Mouse (Mus musculus): Measurements from ENCODE around the gene H13. TPM values are rescaled to one million over a fixed set of nuclear protein-coding genes. Genes with fewer than 3 reads are reported as not detected.

The H13 gene
- polyA plus RNA-seq (2016; fragmentation: Nextera tagmentation; extraction: Ambion mirVana) = 104 and 118 TPM in 2 replicates

- Histone ChIP-seq H3K27me3 (ENCODE audit: low read depth, poor library complexity, severe bottlenecking) (no peaks in the 10 kb centered on the region), H3K4me1 (peaks cover 31% of the 10 kb centered on the region), H3K36me3 (peaks cover 33% of the 10 kb centered on the region), H3K9me3 (replicated peaks) (no peaks in the 10 kb centered on the region), H3K4me3 (peak within 1 kb of the TSS; percentile 98), H3K27ac (peak within 1 kb of the TSS; percentile 98)
- whole genome bisulfite sequencing = under 1% methylated on average over 35 of the region's 35 CpGs
- DNase-seq (ENCODE audit: low spot score) = peak; percentile 98
These were observed at the start of gene H13 for GRCm38 (mm10) chr2:152669256-152669638. Gene H13, plus strand, starts transcription at chr2:152669461.

- Histone ChIP-seq H3K4me3 (no peak overlapping the region), H3K9me3 (replicated peaks) (no peaks in the 10 kb centered on the region), H3K27me3 (ENCODE audit: low read depth, poor library complexity, severe bottlenecking) (peaks cover 29% of the 10 kb centered on the region), H3K4me1 (no peaks in the 10 kb centered on the region), H3K36me3 (no peaks in the 10 kb centered on the region), H3K27ac (no peak overlapping the region)
- no peak for DNase-seq (ENCODE audit: low spot score)
- WGBS = 78% methylated on average over 9 of the region's 9 CpGs
These were observed 48.7 kb upstream of the H13 start for GRCm38 (mm10) chr2:152620367-152621134.

- 85% methylated on average over 13 of the region's 13 CpGs for WGBS
- Histone ChIP-seq H3K36me3 (no peaks in the 10 kb centered on the region), H3K4me1 (peaks cover 8% of the 10 kb centered on the region), H3K9me3 (replicated peaks) (no peaks in the 10 kb centered on the region), H3K27me3 (ENCODE audit: low read depth, poor library complexity, severe bottlenecking) (peaks cover 45% of the 10 kb centered on the region), H3K4me3 (no peak overlapping the region), H3K27ac (no peak overlapping the region)
- no peak for DNase-seq (ENCODE audit: low spot score)
These were observed 47.1 kb upstream of the H13 start for GRCm38 (mm10) chr2:152622151-152622550.

GRCm38 (mm10) chr2:152622953-152623352 is 46.3 kb upstream of the H13 start, which contains the start of gene Defb25:
Gene Defb25, minus strand, starts transcription at chr2:152623053.
- Histone ChIP-seq H3K4me1 (peaks cover 14% of the 10 kb centered on the region), H3K36me3 (no peaks in the 10 kb centered on the region), H3K27ac (no peak within 1 kb of the TSS), H3K27me3 (ENCODE audit: low read depth, poor library complexity, severe bottlenecking) (peaks cover 53% of the 10 kb centered on the region), H3K9me3 (replicated peaks) (no peaks in the 10 kb centered on the region), H3K4me3 (no peak within 1 kb of the TSS)
- WGBS = 76% methylated on average over 7 of the region's 7 CpGs
- no peak for DNase-seq (ENCODE audit: low spot score)

- Histone ChIP-seq H3K27me3 (ENCODE audit: low read depth, poor library complexity, severe bottlenecking) (peaks cover 69% of the 10 kb centered on the region), H3K4me3 (no peak overlapping the region), H3K27ac (no peak overlapping the region), H3K9me3 (replicated peaks) (no peaks in the 10 kb centered on the region), H3K4me1 (peaks cover 14% of the 10 kb centered on the region), H3K36me3 (no peaks in the 10 kb centered on the region)
- 85% methylated on average over 2 of the region's 2 CpGs for WGBS
- no peak for DNase-seq (ENCODE audit: low spot score)
These were observed 44.7 kb upstream of the H13 start for GRCm38 (mm10) chr2:152624566-152624965.

- peaks cover 14% of the 10 kb centered on the region for H3K4me1 ChIP-seq
- no peak overlapping the region for H3K4me3 ChIP-seq
- no peaks in the 10 kb centered on the region for H3K9me3 ChIP-seq (replicated peaks)
- no peak for DNase-seq (ENCODE audit: low spot score)
- H3K36me3 ChIP-seq = no peaks in the 10 kb centered on the region
- no peak overlapping the region for H3K27ac ChIP-seq
- WGBS = 33% methylated on average over 1 of the region's 1 CpGs
- peaks cover 76% of the 10 kb centered on the region for H3K27me3 ChIP-seq (ENCODE audit: low read depth, poor library complexity, severe bottlenecking)
These were observed 44.0 kb upstream of the H13 start for GRCm38 (mm10) chr2:152625256-152625655.

- Histone ChIP-seq H3K9me3 (replicated peaks) (no peaks in the 10 kb centered on the region), H3K36me3 (no peaks in the 10 kb centered on the region), H3K4me3 (peak within 1 kb of the TSS; percentile 53), H3K4me1 (peaks cover 14% of the 10 kb centered on the region), H3K27me3 (ENCODE audit: low read depth, poor library complexity, severe bottlenecking) (peaks cover 76% of the 10 kb centered on the region), H3K27ac (peak within 1 kb of the TSS; percentile 21; the same call in 1 of the 2 replicates)
- 1% methylated on average over 59 of the region's 59 CpGs for WGBS
- peak; percentile 69 for DNase-seq (ENCODE audit: low spot score)
These were observed 42.3 kb upstream of the H13 start, which contains the start of gene Rem1 for GRCm38 (mm10) chr2:152626774-152627591. Gene Rem1, plus strand, starts transcription at chr2:152626951.

GRCm38 (mm10) chr2:152628066-152628465 is 41.2 kb upstream of the H13 start:
- no peak overlapping the region for H3K4me3 ChIP-seq
- WGBS = 39% methylated on average over 17 of the region's 17 CpGs
- no peak overlapping the region for H3K27ac ChIP-seq
- peaks cover 25% of the 10 kb centered on the region for H3K4me1 ChIP-seq
- H3K36me3 ChIP-seq = no peaks in the 10 kb centered on the region
- no peaks in the 10 kb centered on the region for H3K9me3 ChIP-seq (replicated peaks)
- no peak for DNase-seq (ENCODE audit: low spot score)
- H3K27me3 ChIP-seq (ENCODE audit: low read depth, poor library complexity, severe bottlenecking) = peaks cover 87% of the 10 kb centered on the region

- no peak for DNase-seq (ENCODE audit: low spot score)
- H3K4me3 ChIP-seq = no peak overlapping the region
- 75% methylated on average over 3 of the region's 3 CpGs for WGBS
- H3K27me3 ChIP-seq (ENCODE audit: low read depth, poor library complexity, severe bottlenecking) = peaks cover 87% of the 10 kb centered on the region
- H3K9me3 ChIP-seq (replicated peaks) = no peaks in the 10 kb centered on the region
- peaks cover 31% of the 10 kb centered on the region for H3K4me1 ChIP-seq
- H3K36me3 ChIP-seq = no peaks in the 10 kb centered on the region
- H3K27ac ChIP-seq = no peak overlapping the region
These were observed 40.0 kb upstream of the H13 start for GRCm38 (mm10) chr2:152629239-152629638.

GRCm38 (mm10) chr2:152629904-152630303 is 39.4 kb upstream of the H13 start:
- H3K4me3 ChIP-seq = no peak overlapping the region
- no peaks in the 10 kb centered on the region for H3K9me3 ChIP-seq (replicated peaks)
- H3K4me1 ChIP-seq = peaks cover 31% of the 10 kb centered on the region
- H3K27me3 ChIP-seq (ENCODE audit: low read depth, poor library complexity, severe bottlenecking) = peaks cover 85% of the 10 kb centered on the region
- H3K27ac ChIP-seq = no peak overlapping the region
- WGBS = 88% methylated on average over 6 of the region's 6 CpGs
- DNase-seq (ENCODE audit: low spot score) = no peak
- no peaks in the 10 kb centered on the region for H3K36me3 ChIP-seq

GRCm38 (mm10) chr2:152633334-152633733 is 35.9 kb upstream of the H13 start:
- DNase-seq (ENCODE audit: low spot score) = no peak

GRCm38 (mm10) chr2:152634311-152634710 is 35.0 kb upstream of the H13 start:
- no peak for DNase-seq (ENCODE audit: low spot score)
- Histone ChIP-seq H3K4me1 (peaks cover 17% of the 10 kb centered on the region), H3K9me3 (replicated peaks) (no peaks in the 10 kb centered on the region), H3K4me3 (no peak overlapping the region), H3K36me3 (no peaks in the 10 kb centered on the region), H3K27me3 (ENCODE audit: low read depth, poor library complexity, severe bottlenecking) (peaks cover 46% of the 10 kb centered on the region), H3K27ac (no peak overlapping the region)
- 80% methylated on average over 29 of the region's 29 CpGs for WGBS

More at GRCm38 (mm10) chr2:152633334-152633733, 35.9 kb upstream of the H13 start:
- 46% methylated on average over 17 of the region's 17 CpGs for WGBS
- H3K4me3 ChIP-seq = peak overlapping the region; percentile 28
- no peaks in the 10 kb centered on the region for H3K9me3 ChIP-seq (replicated peaks)
- peaks cover 51% of the 10 kb centered on the region for H3K27me3 ChIP-seq (ENCODE audit: low read depth, poor library complexity, severe bottlenecking)
- H3K4me1 ChIP-seq = peaks cover 17% of the 10 kb centered on the region
- 0 out of 2 replicates have a peak overlapping the region, but pooled peaks have one; percentile 14 for H3K27ac ChIP-seq
- H3K36me3 ChIP-seq = no peaks in the 10 kb centered on the region
